Mouse (Mus musculus): ENCODE measurements around the gene Elmo3.

The Elmo3 gene

DNA sequence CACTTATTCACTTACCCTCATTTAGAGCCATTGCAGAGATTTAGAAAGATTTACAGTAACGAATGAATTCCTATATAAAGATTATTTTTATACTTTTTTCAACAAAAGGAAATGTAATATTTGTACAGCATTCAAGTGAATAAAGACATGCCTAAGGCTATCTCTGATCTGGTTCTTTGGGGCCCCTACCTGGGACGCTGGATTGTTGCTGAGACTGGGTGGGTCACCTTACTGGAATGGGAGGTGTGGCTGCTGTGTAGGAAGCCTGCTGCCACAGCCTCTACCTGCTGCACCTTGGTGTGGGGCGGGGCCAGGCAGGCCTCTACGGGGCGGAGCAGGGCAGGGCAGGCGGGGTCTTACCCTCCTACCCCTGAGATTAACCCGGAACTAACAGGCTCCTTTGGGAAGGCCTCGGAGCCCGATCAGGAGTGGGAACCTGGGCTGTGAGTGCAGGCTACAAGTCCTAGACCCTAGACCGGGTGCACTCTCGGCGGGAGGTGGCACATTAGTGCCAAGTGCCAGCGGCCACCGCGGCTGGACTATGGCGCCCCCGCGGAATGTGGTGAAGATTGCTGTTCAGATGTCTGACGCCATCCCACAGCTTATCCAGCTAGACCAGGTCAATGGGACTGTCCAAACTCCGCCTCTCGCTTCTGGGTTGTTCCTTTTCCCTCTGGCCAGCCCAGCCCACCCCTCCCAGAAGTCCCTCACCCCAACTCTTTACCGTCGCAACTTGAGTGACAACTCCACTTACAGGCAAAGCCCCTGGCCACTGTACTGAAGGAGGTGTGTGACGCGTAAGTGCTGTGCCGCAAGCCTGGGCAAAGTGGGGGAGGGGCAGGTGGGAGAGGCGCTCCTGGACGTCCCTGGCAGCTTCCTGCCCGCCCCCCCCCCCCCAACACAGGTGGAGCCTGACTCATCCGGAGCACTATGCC, at the start of gene Elmo3:
TSS of gene Elmo3 (plus strand) at position 391 of the 935 bp plus-strand sequence.
- DNase-seq (ENCODE audit: low read depth, low spot score), result peak; percentile 15

GRCm38 (mm10) chr8:105257318-105258114, 47.9 kb upstream of the Elmo3 start:
- DNase-seq (ENCODE audit: low read depth, low spot score), result no peak

DNA sequence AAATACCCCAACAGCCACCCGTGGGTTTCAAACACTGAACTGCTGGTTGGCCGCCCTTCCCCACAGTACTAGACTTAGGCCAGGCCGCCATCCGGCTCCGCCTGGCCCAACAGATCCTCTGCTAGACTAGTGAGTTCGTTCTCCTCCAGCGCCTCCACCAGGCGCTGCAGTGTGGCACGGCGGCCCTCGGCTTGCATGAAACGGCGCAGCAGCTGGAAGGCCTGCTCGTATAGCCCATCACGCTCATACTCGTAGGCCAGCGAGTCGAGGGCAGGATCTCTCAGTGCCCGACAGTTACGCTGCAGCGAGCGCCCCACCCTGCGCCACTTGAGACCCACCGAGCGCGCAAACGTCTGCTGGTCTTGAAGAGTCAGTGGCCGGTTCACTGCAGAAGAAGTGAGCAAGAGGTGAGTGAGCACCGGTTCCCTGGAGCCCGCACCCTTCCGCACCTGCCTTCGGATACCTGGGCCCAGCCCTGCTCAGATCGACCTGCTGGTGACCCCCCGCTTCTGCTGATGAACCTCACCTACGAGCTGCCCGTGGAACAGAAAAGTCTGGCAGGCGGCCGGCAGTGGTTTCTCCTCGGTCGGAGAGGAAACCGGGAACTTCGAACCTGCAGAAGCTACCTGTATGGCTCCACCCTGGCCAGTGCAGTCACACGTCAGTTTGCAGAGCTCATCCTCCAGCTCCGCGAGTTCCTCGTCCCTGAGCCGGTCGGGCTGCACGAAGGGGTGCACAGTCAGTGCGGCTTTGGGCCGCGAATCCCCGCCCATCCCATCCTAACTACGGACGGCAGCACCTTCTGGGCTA, 46.3 kb upstream of the Elmo3 start:
- DNase-seq (ENCODE audit: low read depth, low spot score), result no peak

DNA sequence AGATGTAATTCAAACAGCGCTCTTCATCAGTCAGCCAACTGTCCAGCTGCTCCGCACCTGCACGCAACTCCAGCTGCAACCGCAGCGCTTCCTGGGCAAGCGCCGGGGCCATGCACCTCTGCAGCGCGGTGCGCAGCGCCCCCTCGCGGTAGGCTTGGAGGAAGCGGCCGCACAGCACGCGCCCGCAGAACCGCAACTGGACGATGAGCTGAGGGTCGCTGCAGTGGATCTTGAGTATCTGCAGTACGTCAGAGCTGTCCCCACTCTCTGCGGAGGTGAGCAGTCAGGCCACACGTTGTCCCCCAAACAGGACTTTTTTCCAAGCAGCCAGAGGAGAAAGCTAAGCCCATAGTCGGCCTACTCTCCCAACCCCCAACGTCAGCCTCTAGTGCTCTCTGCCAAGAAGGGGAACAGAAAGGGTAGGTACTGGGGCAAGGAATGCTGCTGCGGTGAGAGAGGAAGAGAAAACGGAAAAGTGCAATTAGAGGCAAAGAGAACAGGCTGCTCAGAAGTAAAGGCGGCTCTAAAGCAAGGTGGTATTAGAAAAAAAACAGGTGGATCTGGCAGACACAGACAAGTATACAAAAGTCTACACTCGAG, 45.6 kb upstream of the Elmo3 start:
- DNase-seq (ENCODE audit: low read depth, low spot score), result no peak

DNA sequence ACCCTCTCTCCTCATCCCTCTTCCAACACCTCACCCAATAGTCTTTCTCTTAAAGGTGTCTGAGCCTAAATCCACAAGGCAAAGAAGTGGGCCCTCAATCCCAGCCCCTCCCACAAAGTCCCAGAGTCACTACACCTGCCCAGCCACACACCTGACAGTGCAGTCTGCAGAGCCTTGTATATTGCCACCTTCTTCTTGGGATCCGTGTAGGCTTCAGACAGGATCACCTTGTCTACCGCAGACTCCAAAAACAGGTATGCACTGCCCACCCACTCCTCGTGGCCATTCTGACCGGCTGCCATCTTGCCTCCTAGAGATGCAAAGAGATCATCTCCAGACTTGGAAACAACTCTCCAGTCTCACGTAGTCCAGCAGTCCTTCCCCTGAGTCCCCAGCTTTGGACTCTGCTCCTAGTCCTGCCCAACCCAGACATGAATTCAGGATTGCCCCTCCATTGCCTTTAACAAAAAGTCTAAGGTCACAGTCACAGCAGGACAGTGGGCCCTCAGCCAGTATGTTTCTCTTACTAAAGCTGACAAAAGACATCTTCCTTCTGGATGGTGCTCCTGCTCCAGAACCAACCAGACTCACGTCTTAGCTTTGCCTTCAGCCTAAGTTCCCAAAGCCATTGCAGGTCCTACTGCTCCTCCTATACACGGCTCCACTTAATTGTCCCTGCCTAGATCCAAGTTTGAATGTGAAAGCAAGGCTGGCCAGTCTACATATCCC, 44.9 kb upstream of the Elmo3 start:
- DNase-seq (ENCODE audit: low read depth, low spot score), result no peak

GRCm38 (mm10) chr8:105261326-105261980, 43.9 kb upstream of the Elmo3 start:
- peak; percentile 34 for DNase-seq (ENCODE audit: low read depth, low spot score)

- peak; percentile 49 for DNase-seq (ENCODE audit: low read depth, low spot score)
Observed at GRCm38 (mm10) chr8:105263244-105263912, 42.0 kb upstream of the Elmo3 start.

DNA sequence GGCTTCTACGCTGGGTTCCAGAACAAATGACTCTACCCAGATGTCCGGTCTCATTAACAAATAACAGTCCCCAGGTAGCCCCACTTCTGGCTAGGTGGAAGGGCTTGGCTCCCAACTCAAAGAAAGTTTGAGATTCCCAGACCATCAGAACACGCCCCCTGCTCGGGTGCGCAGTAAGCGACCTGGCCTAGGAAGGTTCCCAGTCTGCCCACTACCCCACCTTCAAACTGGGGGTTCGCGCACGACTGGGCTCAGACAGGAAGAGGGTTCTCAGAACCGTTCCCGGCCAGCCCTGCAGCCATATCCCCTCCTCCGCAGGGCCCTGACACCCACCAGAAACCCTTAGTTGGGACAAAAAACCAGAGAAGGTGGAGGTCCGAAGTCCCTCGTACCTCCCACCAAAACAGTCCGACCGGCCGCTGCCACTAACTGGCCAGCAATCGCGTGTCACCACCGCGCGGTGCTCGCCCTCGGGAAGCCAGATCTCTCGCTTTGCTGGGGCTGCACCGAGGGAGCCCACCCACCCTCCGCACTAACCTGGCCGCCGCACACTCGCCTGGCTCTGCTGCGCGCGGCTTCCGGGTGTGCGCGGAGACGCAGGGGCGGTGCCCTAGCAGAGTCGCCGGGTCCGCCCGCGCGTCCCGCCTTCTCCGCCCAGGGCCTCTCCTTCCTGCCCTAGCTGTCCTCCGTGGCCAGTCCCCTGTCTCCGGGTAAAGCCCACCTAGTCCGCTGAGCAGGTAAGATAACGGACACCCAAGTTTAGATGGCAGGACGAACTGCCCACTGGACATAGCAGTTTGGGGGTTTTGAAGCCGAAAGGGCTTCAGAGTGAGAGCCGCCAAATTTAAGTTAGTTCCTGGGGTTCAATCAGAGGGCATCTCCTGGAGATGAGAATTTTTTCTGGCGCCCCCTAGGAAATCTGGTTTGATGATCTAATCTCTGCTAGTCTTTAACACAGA, 41.1 kb upstream of the Elmo3 start, which contains the start of the genes Tradd and Fbxl8:
TSS of gene Tradd (minus strand) at position 586 of the 959 bp plus-strand sequence.
TSS of gene Fbxl8 (plus strand) at position 625 of the 959 bp plus-strand sequence.
- peak; percentile 83 for DNase-seq (ENCODE audit: low read depth, low spot score)

- DNase-seq (ENCODE audit: low read depth, low spot score), result peak; percentile 82
Observed at GRCm38 (mm10) chr8:105265128-105265527, 40.3 kb upstream of the Elmo3 start.

GRCm38 (mm10) chr8:105266775-105267174, 38.6 kb upstream of the Elmo3 start:
- DNase-seq (ENCODE audit: low read depth, low spot score), result no peak

DNA sequence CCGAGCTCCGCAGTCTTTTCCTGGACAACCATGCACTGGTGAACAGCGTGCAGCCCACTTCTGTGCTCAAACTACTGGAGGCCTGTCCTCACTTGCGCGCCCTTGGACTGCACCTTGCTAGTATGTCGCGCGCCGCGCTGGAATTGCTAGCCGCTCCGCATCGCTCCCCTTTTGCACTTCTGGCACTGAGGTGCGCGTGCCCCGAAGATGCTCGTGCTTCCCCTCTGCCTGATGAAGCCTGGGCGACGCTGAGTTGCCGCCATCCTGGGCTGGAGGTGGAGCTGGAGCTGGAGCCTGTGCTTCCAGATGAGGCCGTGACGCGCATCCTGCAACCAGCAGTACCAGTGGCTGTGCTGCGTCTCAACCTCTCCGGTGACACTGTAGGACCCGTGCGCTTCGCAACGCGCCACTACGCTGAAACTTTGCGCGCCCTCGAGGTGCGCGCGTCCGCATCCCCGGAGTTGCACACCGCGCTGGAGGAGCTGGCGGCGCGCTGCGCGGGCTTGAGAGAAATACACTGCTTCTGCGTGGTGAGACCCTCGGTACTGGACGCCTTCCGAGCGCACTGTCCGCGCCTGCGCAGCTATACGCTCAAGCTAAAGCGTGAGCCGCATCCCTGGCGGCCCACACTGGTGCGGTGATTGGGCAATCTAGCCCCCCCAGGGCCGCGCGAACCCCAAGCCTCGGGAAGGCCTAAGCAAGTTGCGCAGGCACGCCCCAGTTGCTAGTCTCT, 36.9 kb upstream of the Elmo3 start:
- no peak for DNase-seq (ENCODE audit: low read depth, low spot score)

DNA sequence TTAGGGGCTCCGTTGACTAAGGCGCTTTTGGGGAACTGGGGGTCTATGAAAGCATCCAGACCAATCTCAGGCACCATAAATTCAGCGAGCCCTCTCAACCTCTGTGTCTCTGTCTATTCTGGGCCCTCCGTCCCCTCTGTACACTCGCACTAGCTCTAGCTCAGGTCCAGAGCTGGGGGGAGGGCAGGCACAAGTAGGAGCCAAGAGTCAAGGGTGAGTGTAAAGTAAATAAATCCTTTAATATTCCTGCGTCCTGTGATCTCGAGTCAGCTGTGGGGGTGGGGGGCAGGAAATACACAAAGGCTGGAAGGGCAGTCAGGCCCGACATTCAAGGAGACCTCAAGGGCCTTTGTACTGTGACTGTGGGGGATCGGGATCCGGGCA, 36.3 kb upstream of the Elmo3 start:
- no peak for DNase-seq (ENCODE audit: low read depth, low spot score)

DNA sequence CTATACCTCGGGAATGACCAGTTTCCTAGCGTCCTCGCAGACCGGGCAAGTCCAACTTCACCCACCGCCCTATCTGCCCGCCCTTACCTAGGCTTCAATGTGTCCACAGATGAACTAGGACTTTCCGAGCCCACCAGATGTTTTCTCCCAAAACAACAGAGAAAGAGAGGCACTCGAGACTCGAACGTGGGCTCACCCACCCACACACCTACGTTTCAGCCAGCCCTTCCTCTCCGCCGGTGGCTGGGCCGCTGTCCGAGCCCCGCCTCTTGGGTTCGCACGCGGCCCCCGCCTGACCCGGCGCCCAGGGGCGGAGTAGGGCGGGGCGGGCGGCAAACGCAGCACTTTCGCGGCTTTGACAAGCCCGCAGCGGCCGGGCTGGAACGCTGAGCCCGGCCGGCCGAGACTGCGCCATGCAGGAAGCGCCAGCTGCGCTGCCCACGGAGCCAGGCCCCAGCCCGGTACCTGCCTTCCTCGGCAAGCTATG, 35.9 kb upstream of the Elmo3 start, which contains the start of gene Hsf4:
TSS of gene Hsf4 (plus strand) at position 341 of the 487 bp plus-strand sequence.
- DNase-seq (ENCODE audit: low read depth, low spot score), result no peak

GRCm38 (mm10) chr8:105270101-105270915, 35.1 kb upstream of the Elmo3 start:
- DNase-seq (ENCODE audit: low read depth, low spot score), result no peak

DNA sequence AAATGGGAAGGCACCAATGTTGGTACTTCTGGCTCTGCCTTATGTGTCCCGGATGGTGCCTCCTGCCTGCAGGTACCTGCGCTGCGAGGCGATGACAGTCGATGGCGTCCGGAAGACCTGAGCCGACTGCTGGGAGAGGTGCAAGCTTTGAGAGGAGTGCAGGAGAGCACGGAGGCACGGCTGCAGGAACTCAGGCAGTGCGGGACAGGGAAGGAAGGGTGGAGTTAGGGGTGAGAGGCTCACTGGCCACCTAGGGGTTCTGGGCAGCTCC, 34.5 kb upstream of the Elmo3 start:
- no peak for DNase-seq (ENCODE audit: low read depth, low spot score)

DNA sequence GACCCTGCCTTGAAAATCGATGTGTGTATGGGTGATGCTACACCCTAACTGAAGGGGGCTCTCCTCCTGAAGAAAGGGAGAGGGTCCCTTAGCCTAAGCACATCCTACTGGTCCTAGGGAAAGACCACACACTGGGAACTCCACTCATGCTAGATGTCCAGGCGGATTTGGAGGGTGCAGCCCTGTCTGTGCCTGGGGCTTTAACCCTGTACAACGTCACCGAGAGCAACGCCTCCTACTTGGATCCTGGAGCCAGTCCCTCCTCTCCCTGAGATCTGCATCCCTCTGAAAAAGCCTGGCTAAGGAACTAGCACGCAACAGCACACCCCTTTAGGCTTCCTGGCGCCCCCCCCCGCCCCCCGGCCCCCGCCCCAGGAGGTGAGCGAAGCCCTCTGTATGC, 30.0 kb upstream of the Elmo3 start:
- no peak for DNase-seq (ENCODE audit: low read depth, low spot score)

- DNase-seq (ENCODE audit: low read depth, low spot score), result no peak
Observed at GRCm38 (mm10) chr8:105275840-105276239, 29.6 kb upstream of the Elmo3 start, which contains the start of gene Nol3. Nol3 (plus strand) TSS chr8:105276140.
